In genomic region chr11:78649143-78649542, GRCm38 (mm10) we compare ENCODE assay signal across 16 mouse cellular contexts.
"Had no signal": no experiment of that assay in that cellular context is flagged by ENCODE, and none has a peak within 500 bp of the region (broad histone marks: within the 10 kb centered on the region; RNA-seq: fewer than 3 reads in every experiment).

No protein-coding gene starts in this region.

- H3K9ac ChIP-seq: neural tube, embryonic 13.5 days; neural tube, embryonic 15.5 days; stomach, embryonic 15.5 days had no signal

- H3K4me3 ChIP-seq: neural tube, embryonic 13.5 days; neural tube, embryonic 15.5 days; stomach, embryonic 15.5 days had no signal

- H3K27me3 ChIP-seq: neural tube, embryonic 13.5 days; neural tube, embryonic 15.5 days; stomach, embryonic 15.5 days had no signal

- H3K4me1 ChIP-seq: neural tube, embryonic 13.5 days; neural tube, embryonic 15.5 days; stomach, embryonic 15.5 days had no signal

- H3K36me3 ChIP-seq: neural tube, embryonic 13.5 days; neural tube, embryonic 15.5 days; stomach, embryonic 15.5 days had no signal

- H3K27ac ChIP-seq: neural tube, embryonic 13.5 days; neural tube, embryonic 15.5 days; stomach, embryonic 15.5 days; stomach, postnatal 0 days had no signal

- DNase-seq: retina, postnatal 1 day; right cerebral cortex, adult 18-20 months; right cerebral cortex, postnatal 14 days; right cerebral cortex, postnatal 25 days; right cerebral cortex, postnatal 4 days; spleen, adult 18-20 months; thymus, adult 18-20 months; thymus, adult 2 months; thymus, postnatal 14 days; thymus, postnatal 25 days; thymus, postnatal 36 days; thymus, postnatal 4 days had no signal

- H3K4me2 ChIP-seq: neural tube, embryonic 13.5 days; neural tube, embryonic 15.5 days; stomach, embryonic 15.5 days had no signal

- H3K9me3 ChIP-seq: neural tube, embryonic 13.5 days; neural tube, embryonic 15.5 days; stomach, embryonic 15.5 days had no signal
